Mouse (Mus musculus): ENCODE measurements around the gene Vcl.

DNA sequence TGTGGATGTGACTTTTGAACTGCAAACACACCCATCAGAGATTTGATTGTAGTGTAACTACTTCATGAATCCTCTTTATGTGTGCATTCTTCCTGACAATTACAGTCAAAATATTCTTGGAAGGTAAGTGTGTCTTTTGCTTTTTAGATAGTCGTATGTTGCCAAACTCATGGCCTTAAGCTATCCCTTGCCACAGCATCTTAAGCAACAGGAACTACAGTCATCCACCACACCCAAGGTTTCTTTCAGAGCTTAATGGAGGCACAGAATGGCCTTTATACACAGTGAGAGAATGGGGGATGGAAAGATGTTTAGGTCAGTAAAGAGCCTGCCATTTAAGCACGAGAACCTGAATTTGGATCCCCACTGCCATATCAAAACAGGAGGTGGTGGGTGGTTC is 118.6 kb downstream of the Vcl start:
- no peak for TF ChIP-seq CTCF (conservative IDR thresholded peaks at IDR 0.05; ENCODE audit: insufficient read depth, insufficient read length, low read depth, low read length)
- no peak for TF ChIP-seq POLR2A (IDR thresholded peaks at IDR 0.05; ENCODE audit: low read depth, low read length)

Measured in kidney, adult 2 months (tissue).